Mouse (Mus musculus) thymus, adult 2 months (tissue): ENCODE measurements at regions not wholly inside any gene's neighbourhood (a gene's known extent, or its start where the extent isn't known, plus 50 kb on each side); places are given as distances from the start of the nearest gene placed in this dataset.

Source experiments
- DNase-seq: peaks from one replicate; pipeline ENCODE4 v3.0.0; 2021
- H3K27ac ChIP-seq: fragments of 200-500 bp; 2 replicates; pipeline ENCODE4 v1.5.1; 2012; ENCODE audit warnings: low read length, control low read depth; ENCODE audit not compliant: control insufficient read depth, insufficient read depth
- H3K27me3 ChIP-seq: fragments of 200-500 bp; 2 replicates; pipeline ENCODE4 v1.6.1; 2012; ENCODE audit warnings: mild to moderate bottlenecking, low read length, moderate library complexity, mixed read lengths; ENCODE audit not compliant: control insufficient read depth, insufficient read depth
- H3K36me3 ChIP-seq: fragments of 200-500 bp; 2 replicates; pipeline ENCODE4 v1.6.1; 2012; ENCODE audit warnings: mild to moderate bottlenecking, low read length, moderate library complexity; ENCODE audit not compliant: control insufficient read depth, insufficient read depth
- H3K4me1 ChIP-seq: fragments of 200-500 bp; replicated peaks from 2 replicates; pipeline ENCODE4 v1.6.1; 2012; ENCODE audit warnings: low read length; ENCODE audit not compliant: control insufficient read depth, insufficient read depth
- H3K4me3 ChIP-seq: fragments of 200-500 bp; 2 replicates; pipeline ENCODE4 v1.5.1; 2012; ENCODE audit warnings: mild to moderate bottlenecking, low read length, control low read depth, moderate library complexity; ENCODE audit not compliant: control insufficient read depth, insufficient read depth
- CTCF ChIP-seq: fragments of 200-500 bp; IDR thresholded peaks from 2 replicates; pipeline ENCODE4 v1.5.1; 2012; ENCODE audit warnings: mild to moderate bottlenecking, control low read depth, low read length, moderate library complexity, borderline replicate concordance; ENCODE audit not compliant: control insufficient read depth, poor library complexity, insufficient read depth; ENCODE audit errors: extremely low read depth
- POLR2A ChIP-seq: fragments of 200-500 bp; IDR thresholded peaks from 2 replicates; pipeline ENCODE4 v1.6.1; 2012; ENCODE audit warnings: mild to moderate bottlenecking, low read length, control low read depth, moderate library complexity; ENCODE audit not compliant: control insufficient read depth, poor library complexity, insufficient read depth; ENCODE audit errors: extremely low read depth
- WGBS: fragments of 180-500 bp; shearing (Covaris S2); methylation state at CpG from one replicate; pipeline ENCODE4 v1.1.7; 2018; 5-methylcytosine and 5-hydroxymethylcytosine counted together

GRCm38 (mm10) chr6:95234712-95235111 is 87.2 kb upstream of the Gm10234 start:
- Histone ChIP-seq H3K36me3 (no peaks in the 10 kb centered on the region), H3K4me3 (no peak overlapping the region), H3K27ac (no peak overlapping the region), H3K27me3 (no peaks in the 10 kb centered on the region), H3K4me1 (no peaks in the 10 kb centered on the region)
- TF ChIP-seq CTCF (no peak), POLR2A (no peak)
- DNase-seq = no peak
- WGBS = 88% methylated on average over 13 of the region's 13 CpGs

- Histone ChIP-seq H3K4me1 (no peaks in the 10 kb centered on the region), H3K27ac (no peak overlapping the region), H3K27me3 (no peaks in the 10 kb centered on the region), H3K4me3 (no peak overlapping the region), H3K36me3 (no peaks in the 10 kb centered on the region)
- no peak for DNase-seq
- 87% methylated on average over 5 of the region's 5 CpGs for WGBS
- no peak for TF ChIP-seq POLR2A
- TF ChIP-seq CTCF = no peak
Observed at GRCm38 (mm10) chr6:95243657-95244056, 78.3 kb upstream of the Gm10234 start.

- Histone ChIP-seq H3K27ac (no peak overlapping the region), H3K27me3 (no peaks in the 10 kb centered on the region), H3K4me3 (no peak overlapping the region), H3K4me1 (no peaks in the 10 kb centered on the region), H3K36me3 (no peaks in the 10 kb centered on the region)
- no peak for TF ChIP-seq POLR2A
- no peak for TF ChIP-seq CTCF
- 79% methylated on average over 7 of the region's 7 CpGs for WGBS
- DNase-seq = no peak
Observed at GRCm38 (mm10) chr6:95244911-95245310, 77.0 kb upstream of the Gm10234 start.

- Histone ChIP-seq H3K27me3 (no peaks in the 10 kb centered on the region), H3K4me1 (no peaks in the 10 kb centered on the region), H3K27ac (no peak overlapping the region), H3K4me3 (no peak overlapping the region), H3K36me3 (no peaks in the 10 kb centered on the region)
- 79% methylated on average over 5 of the region's 5 CpGs for WGBS
- TF ChIP-seq CTCF = no peak
- no peak for TF ChIP-seq POLR2A
- DNase-seq = no peak
Observed at GRCm38 (mm10) chr6:95256303-95256702, 65.6 kb upstream of the Gm10234 start.

GRCm38 (mm10) chr6:95261001-95261400 is 60.9 kb upstream of the Gm10234 start:
- Histone ChIP-seq H3K27me3 (no peaks in the 10 kb centered on the region), H3K4me1 (no peaks in the 10 kb centered on the region), H3K27ac (no peak overlapping the region), H3K36me3 (no peaks in the 10 kb centered on the region), H3K4me3 (no peak overlapping the region)
- WGBS = 92% methylated on average over 1 of the region's 1 CpGs
- no peak for DNase-seq
- TF ChIP-seq CTCF = no peak
- TF ChIP-seq POLR2A = no peak

- no peak overlapping the region for H3K27ac ChIP-seq
- WGBS = 89% methylated on average over 8 of the region's 8 CpGs
Observed at GRCm38 (mm10) chr6:95264011-95264869, 57.7 kb upstream of the Gm10234 start.

GRCm38 (mm10) chr6:95269524-95269923 is 52.4 kb upstream of the Gm10234 start:
- DNase-seq = no peak
- H3K27me3 ChIP-seq = no peaks in the 10 kb centered on the region
- no peaks in the 10 kb centered on the region for H3K36me3 ChIP-seq
- WGBS = 94% methylated on average over 8 of the region's 8 CpGs
- H3K4me3 ChIP-seq = no peak overlapping the region
- TF ChIP-seq CTCF (no peak), POLR2A (no peak)
- no peaks in the 10 kb centered on the region for H3K4me1 ChIP-seq
- no peak overlapping the region for H3K27ac ChIP-seq

More at GRCm38 (mm10) chr6:95264011-95264869, 57.7 kb upstream of the Gm10234 start:
- H3K4me3 ChIP-seq = no peak overlapping the region
- TF ChIP-seq CTCF (no peak), POLR2A (no peak)
- DNase-seq = no peak
- no peaks in the 10 kb centered on the region for H3K4me1 ChIP-seq
- no peaks in the 10 kb centered on the region for H3K27me3 ChIP-seq
- no peaks in the 10 kb centered on the region for H3K36me3 ChIP-seq
